Mouse (Mus musculus): ENCODE results near the gene Ncf2. TPM values are rescaled to one million over a fixed set of nuclear protein-coding genes. Genes with fewer than 3 reads are reported as not detected.

Ncf2 gene
- 2.7 and 5.4 TPM in 2 replicates for total RNA-seq (2012; rRNA removed)

DNA sequence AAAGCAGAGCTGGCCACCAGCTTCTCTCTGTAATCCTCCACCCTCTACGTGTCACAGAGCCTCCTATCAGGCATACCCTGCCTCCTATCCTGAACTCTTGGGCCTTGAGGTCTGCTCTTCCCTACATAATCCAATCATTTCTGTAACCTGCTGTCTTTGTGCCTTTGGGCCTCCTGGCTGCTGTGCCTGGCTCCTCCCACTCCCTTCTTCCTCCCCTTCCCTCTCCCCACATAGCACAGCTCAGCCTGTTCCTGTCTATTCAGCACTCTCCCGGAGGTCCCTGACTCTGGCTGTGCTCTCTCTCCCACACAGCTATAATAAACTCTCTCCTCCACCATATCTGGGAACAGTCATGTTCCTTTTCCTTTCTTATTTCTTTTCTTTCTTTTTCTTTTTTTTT lies at the start of gene Ncf2:
Gene Ncf2, plus strand, starts transcription at position 298 of the 400 bp plus-strand sequence.
- in situ Hi-C loops (cut with MboI; ENCODE audit: low sequenced_read_pairs in 2 of 2, unreplicated experiment in 2 of 2): loop anchor here (25.0 kb wide), 2 partner anchors 287 to 587 kb away; no protein-coding TSS in a partner anchor
- no peak within 1 kb of the TSS for H3K27ac ChIP-seq (ENCODE audit: insufficient read depth, low read depth, low read length, poor library complexity, severe bottlenecking)
- no peaks in the 10 kb centered on the region for H3K36me3 ChIP-seq (ENCODE audit: control insufficient read depth, insufficient read depth, low read length, poor library complexity, severe bottlenecking)
- H3K9me3 ChIP-seq (ENCODE audit: control insufficient read depth, insufficient read depth, low read depth, low read length): no peaks in the 10 kb centered on the region
- peak; percentile 60; the same call in 1 of the 2 replicates for TF ChIP-seq MAFK (IDR thresholded peaks at IDR 0.05; ENCODE audit: insufficient read depth, low read depth, low read length)
- no peak for TF ChIP-seq HCFC1 (IDR thresholded peaks at IDR 0.05; ENCODE audit: borderline replicate concordance, insufficient read depth, low read length)
- no peak for TF ChIP-seq CHD2 (IDR thresholded peaks at IDR 0.05; ENCODE audit: low read depth, low read length)
- TF ChIP-seq ZNF384 (IDR thresholded peaks at IDR 0.05; ENCODE audit: low read depth, low read length): no peak
- TF ChIP-seq ZC3H11A (IDR thresholded peaks at IDR 0.05; ENCODE audit: borderline replicate concordance, low read depth, low read length): no peak
- no peak within 1 kb of the TSS for H3K9ac ChIP-seq (ENCODE audit: insufficient read depth, low read depth, low read length, poor library complexity, severe bottlenecking)
- no peak for DNase-seq (ENCODE audit: low read depth, low spot score)
- H3K4me1 ChIP-seq (ENCODE audit: control insufficient read depth in 2 of 2, insufficient read depth in 2 of 2, low read length in 2 of 2, poor library complexity in 1 of 2): peaks cover 10 to 33% of the 10 kb centered on the region in 2 experiments; a peak in 3 of 4 replicates
- no peak within 1 kb of the TSS for H3K4me3 ChIP-seq (ENCODE audit: insufficient read depth in 1 of 2, low read depth in 1 of 2, low read length in 2 of 2, poor library complexity in 1 of 2, severe bottlenecking in 1 of 2)

DNA sequence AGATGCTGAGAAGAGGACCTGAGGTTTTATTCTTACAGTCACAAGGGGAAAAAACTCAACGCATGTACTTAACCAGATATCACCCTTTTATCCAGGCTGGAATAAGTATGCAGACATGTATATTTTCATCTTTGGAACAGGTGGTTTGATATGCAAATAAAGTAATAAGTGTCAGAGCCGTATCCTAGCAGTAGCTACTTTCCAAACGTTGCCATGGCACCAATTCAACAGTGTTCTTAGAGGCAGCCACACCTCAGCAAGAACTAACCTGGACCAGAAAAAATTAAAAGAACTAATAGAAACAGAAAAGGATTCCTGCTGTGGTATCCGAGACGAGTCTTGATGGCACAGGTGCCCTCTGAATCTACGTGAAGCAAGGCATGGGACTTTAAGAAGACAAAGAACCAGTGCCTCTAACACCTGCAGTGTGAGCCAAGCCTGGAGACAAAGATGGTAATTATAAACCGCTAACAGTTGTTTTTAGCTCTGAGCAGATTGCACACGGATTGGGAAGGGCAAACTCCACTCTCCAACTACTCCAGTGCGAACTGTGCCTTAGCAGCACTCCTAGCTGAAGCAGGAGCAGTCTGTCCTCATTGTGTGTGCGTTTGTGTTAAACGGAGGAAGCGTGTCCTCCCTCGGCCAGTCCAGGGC lies 49.6 kb upstream of the Ncf2 start, which contains the start of gene Apobec4:
Gene Apobec4, plus strand, starts transcription at position 240 of the 654 bp plus-strand sequence.
- DNase-seq (ENCODE audit: low read depth, low spot score): no peak
- in situ Hi-C loops (cut with MboI; ENCODE audit: low sequenced_read_pairs in 2 of 2, unreplicated experiment in 2 of 2): no loop called here
- H3K4me3 ChIP-seq (ENCODE audit: insufficient read depth in 1 of 2, low read depth in 1 of 2, low read length in 2 of 2, poor library complexity in 1 of 2, severe bottlenecking in 1 of 2): no peak within 1 kb of the TSS
- no peak for TF ChIP-seq CHD2 (IDR thresholded peaks at IDR 0.05; ENCODE audit: low read depth, low read length)
- H3K9ac ChIP-seq (ENCODE audit: insufficient read depth, low read depth, low read length, poor library complexity, severe bottlenecking): no peak within 1 kb of the TSS
- no peaks in the 10 kb centered on the region for H3K36me3 ChIP-seq (ENCODE audit: control insufficient read depth, insufficient read depth, low read length, poor library complexity, severe bottlenecking)
- no peaks in the 10 kb centered on the region for H3K9me3 ChIP-seq (ENCODE audit: control insufficient read depth, insufficient read depth, low read depth, low read length)
- no peak within 1 kb of the TSS for H3K27ac ChIP-seq (ENCODE audit: insufficient read depth, low read depth, low read length, poor library complexity, severe bottlenecking)
- H3K4me1 ChIP-seq (ENCODE audit: control insufficient read depth in 2 of 2, insufficient read depth in 2 of 2, low read length in 2 of 2, poor library complexity in 1 of 2): no peaks in the 10 kb centered on the region

DNA sequence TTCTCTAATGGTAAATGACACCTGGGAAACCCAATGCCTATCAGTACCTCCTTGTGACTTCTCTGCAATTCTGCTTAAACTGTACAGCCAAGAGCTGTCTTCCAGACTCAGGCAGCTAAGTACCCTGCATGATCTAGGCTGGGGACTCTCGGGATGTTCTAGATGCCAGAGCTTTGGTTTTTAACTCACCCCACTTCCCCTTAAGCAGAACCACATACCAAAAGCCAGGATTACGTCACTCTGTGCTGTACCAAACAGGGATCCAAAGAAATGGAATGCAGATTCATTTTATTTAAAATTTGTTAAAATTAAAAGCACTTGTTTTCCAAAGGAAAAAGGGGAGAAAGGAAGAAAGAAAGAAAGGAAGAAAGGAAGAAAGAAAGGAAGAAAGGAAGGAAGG lies 38.2 kb upstream of the Ncf2 start:
- no peak for DNase-seq (ENCODE audit: low read depth, low spot score)
- no peaks in the 10 kb centered on the region for H3K9me3 ChIP-seq (ENCODE audit: control insufficient read depth, insufficient read depth, low read depth, low read length)
- no peak overlapping the region for H3K9ac ChIP-seq (ENCODE audit: insufficient read depth, low read depth, low read length, poor library complexity, severe bottlenecking)
- H3K4me1 ChIP-seq (ENCODE audit: control insufficient read depth in 2 of 2, insufficient read depth in 2 of 2, low read length in 2 of 2, poor library complexity in 1 of 2): no peaks in the 10 kb centered on the region
- H3K4me3 ChIP-seq (ENCODE audit: insufficient read depth in 1 of 2, low read depth in 1 of 2, low read length in 2 of 2, poor library complexity in 1 of 2, severe bottlenecking in 1 of 2): no peak overlapping the region
- in situ Hi-C loops (cut with MboI; ENCODE audit: low sequenced_read_pairs in 2 of 2, unreplicated experiment in 2 of 2): no loop called here
- no peak overlapping the region for H3K27ac ChIP-seq (ENCODE audit: insufficient read depth, low read depth, low read length, poor library complexity, severe bottlenecking)
- no peak for TF ChIP-seq ZNF384 (IDR thresholded peaks at IDR 0.05; ENCODE audit: low read depth, low read length)
- no peak for TF ChIP-seq CHD2 (IDR thresholded peaks at IDR 0.05; ENCODE audit: low read depth, low read length)
- H3K36me3 ChIP-seq (ENCODE audit: control insufficient read depth, insufficient read depth, low read length, poor library complexity, severe bottlenecking): no peaks in the 10 kb centered on the region

DNA sequence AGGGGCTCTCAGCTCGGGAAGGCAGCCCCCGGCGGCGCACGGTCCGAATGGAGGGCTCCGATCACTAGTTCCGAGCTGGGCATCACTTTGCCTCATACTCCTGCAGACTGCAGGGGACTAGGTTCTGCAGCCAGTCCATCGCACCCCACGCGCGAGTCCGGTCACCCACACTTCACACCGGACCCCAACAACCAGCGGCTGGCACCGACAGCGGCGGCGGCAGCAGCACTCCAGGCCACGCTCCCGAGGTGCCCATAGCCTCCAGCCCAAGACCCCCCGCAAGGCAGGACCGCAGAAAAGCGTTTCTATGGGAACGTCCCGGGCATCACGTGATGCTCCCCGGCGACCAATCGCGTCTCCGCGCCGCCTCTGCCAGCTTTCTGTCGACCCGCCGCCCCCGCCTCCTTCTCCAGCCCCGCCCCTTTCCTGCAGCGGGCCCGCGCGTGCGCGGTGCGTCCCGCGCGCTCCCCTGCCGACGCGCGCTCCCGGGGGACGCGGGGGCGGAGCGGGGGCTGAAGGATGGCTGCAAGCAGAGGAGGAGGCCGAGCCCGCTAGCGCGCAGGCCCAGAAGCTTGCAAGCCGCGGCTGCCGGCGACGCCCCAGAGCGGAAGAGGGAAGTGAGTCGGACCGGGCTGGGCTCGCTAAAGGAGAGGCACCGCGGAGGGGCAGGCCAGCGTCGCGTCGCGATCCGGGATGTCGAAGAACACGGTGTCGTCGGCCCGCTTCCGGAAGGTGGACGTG lies 33.8 kb upstream of the Ncf2 start, which contains the start of the genes Rgl1 and Arpc5:
Gene Rgl1, minus strand, starts transcription at position 320 of the 741 bp plus-strand sequence.
Gene Arpc5, plus strand, starts transcription at position 511 of the 741 bp plus-strand sequence.
- Histone ChIP-seq H3K9me3 (ENCODE audit: control insufficient read depth, insufficient read depth, low read depth, low read length) (no peaks in the 10 kb centered on the region), H3K27ac (ENCODE audit: insufficient read depth, low read depth, low read length, poor library complexity, severe bottlenecking) (no peak within 1 kb of the TSS)
- in situ Hi-C loops (cut with MboI; ENCODE audit: low sequenced_read_pairs in 2 of 2, unreplicated experiment in 2 of 2): no loop called here

More for the DNA sequence above, 33.8 kb upstream of the Ncf2 start, which contains the start of the genes Rgl1 and Arpc5:
- peak within 1 kb of the TSS; percentile 81 to 91 for H3K4me3 ChIP-seq (ENCODE audit: insufficient read depth in 1 of 2, low read depth in 1 of 2, low read length in 2 of 2, poor library complexity in 1 of 2, severe bottlenecking in 1 of 2)
- TF ChIP-seq MAFK (IDR thresholded peaks at IDR 0.05; ENCODE audit: insufficient read depth, low read depth, low read length): no peak
- no peak for TF ChIP-seq ZNF384 (IDR thresholded peaks at IDR 0.05; ENCODE audit: low read depth, low read length)
- no peak for TF ChIP-seq CHD2 (IDR thresholded peaks at IDR 0.05; ENCODE audit: low read depth, low read length)
- peak within 1 kb of the TSS; percentile 75 for H3K9ac ChIP-seq (ENCODE audit: insufficient read depth, low read depth, low read length, poor library complexity, severe bottlenecking)
- H3K36me3 ChIP-seq (ENCODE audit: control insufficient read depth, insufficient read depth, low read length, poor library complexity, severe bottlenecking): peaks cover 9% of the 10 kb centered on the region
- peaks cover 0 to 2% of the 10 kb centered on the region in 2 experiments; a peak in 1 of 4 replicates for H3K4me1 ChIP-seq (ENCODE audit: control insufficient read depth in 2 of 2, insufficient read depth in 2 of 2, low read length in 2 of 2, poor library complexity in 1 of 2)
- peak; percentile 91 for DNase-seq (ENCODE audit: low read depth, low spot score)

Measured in ES-E14 (cell line).